Mouse (Mus musculus) adrenal gland, adult 18-20 months (tissue): ENCODE results near the gene Vmn2r83. TPM values are rescaled to one million over a fixed set of nuclear protein-coding genes. Genes with fewer than 3 reads are reported as not detected.
"Not testable (repeated sequence)": the region's sequence is repeated elsewhere in the genome, so short reads cannot be mapped to it uniquely, and the experiment has no call there.

Source experiments
- DNase-seq, 2 experiments: peaks; one replicate each; pipeline ENCODE4 v3.0.0; 2021 to 2022; ENCODE audit warnings: low spot score in 2 of 2
- long read RNA-seq, 2 experiments: library from polyadenylated mRNA; stranded (forward); transcript quantifications; one replicate each; pipeline ENCODE4 v2.0.0; 2021
- total RNA-seq, 2 experiments: library from RNA; stranded (reverse); gene quantifications; 1 replicate in 1 of 2; 2 replicates in 1 of 2; pipeline ENCODE4 v1.2.3; 2021

The Vmn2r83 gene
- total RNA-seq, result not detected
- long read RNA-seq, experiment 1, result 0 reads
- long read RNA-seq, experiment 2, result 0 reads

DNA sequence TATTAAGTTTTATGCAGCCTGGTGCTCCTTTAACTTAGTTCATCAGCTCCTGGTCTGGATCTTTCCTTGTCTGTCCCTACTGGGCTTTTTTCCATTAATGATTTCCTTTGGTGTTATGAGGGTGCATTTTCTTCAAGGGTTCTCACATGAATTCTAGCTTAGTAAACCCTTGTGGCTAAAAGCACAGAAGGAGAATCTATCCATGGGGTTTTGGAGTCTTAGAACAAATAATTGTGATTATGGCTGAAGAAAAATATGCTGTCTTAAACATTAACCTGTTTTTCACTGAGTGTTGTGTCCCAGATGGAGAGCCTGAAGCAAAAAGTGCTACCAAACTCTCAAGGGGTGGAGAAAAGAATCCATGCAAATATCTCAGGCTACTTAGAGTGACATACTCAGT is at the start of gene Vmn2r83:
TSS of gene Vmn2r83 (plus strand) at position 301 of the 400 bp plus-strand sequence.
- no peak for DNase-seq

- DNase-seq, result not testable (repeated sequence)
Observed at GRCm38 (mm10) chr10:79435141-79435820, 33.2 kb upstream of the Vmn2r83 start.

GRCm38 (mm10) chr10:79495886-79496285 is 27.4 kb downstream of the Vmn2r83 start:
- no peak for DNase-seq

- DNase-seq, result no peak
Observed at GRCm38 (mm10) chr10:79496701-79497288, 28.3 kb downstream of the Vmn2r83 start.

DNA sequence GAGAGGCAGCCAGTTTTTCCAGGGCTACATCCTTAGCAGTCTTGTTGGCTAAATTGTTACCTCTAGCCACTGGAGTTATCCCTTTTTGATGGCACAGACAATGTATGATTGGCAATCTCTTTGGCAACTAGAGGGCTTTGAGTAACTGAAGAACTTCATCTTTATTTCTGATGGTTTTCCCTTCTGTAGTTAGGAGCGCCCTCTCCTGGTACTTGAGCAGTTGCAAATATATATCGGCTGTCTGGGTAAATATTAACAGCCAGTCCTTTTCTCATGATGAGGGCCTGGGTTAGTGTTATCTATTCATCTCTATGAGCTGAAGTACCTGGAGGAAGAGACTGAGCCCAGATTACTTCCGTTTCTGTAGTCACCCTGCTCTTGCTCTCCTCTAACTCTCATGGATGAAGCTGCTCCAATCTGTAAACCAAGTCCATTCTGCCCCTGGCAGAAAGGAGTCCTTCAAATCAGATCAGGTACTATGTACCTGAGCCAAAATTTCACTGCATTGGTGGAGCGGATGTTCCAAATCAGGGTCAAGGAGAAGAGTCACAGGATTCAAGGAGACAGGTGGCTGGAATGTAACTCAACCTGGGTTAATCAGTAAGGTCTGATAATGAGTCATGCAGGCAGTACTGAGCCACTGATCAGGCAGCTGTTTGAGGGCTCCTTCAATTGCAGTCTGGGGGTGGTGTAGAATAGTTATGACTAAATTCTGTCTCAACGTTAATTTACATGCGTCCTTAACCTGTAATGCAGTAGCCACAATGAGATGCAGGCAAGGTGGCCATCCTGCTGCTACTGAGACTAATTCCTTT is 34.5 kb downstream of the Vmn2r83 start:
- DNase-seq, result no peak

GRCm38 (mm10) chr10:79506709-79507108 is 38.2 kb downstream of the Vmn2r83 start:
- DNase-seq, result no peak

GRCm38 (mm10) chr10:79524433-79524832 is 55.9 kb downstream of the Vmn2r83 start:
- no peak for DNase-seq

DNA sequence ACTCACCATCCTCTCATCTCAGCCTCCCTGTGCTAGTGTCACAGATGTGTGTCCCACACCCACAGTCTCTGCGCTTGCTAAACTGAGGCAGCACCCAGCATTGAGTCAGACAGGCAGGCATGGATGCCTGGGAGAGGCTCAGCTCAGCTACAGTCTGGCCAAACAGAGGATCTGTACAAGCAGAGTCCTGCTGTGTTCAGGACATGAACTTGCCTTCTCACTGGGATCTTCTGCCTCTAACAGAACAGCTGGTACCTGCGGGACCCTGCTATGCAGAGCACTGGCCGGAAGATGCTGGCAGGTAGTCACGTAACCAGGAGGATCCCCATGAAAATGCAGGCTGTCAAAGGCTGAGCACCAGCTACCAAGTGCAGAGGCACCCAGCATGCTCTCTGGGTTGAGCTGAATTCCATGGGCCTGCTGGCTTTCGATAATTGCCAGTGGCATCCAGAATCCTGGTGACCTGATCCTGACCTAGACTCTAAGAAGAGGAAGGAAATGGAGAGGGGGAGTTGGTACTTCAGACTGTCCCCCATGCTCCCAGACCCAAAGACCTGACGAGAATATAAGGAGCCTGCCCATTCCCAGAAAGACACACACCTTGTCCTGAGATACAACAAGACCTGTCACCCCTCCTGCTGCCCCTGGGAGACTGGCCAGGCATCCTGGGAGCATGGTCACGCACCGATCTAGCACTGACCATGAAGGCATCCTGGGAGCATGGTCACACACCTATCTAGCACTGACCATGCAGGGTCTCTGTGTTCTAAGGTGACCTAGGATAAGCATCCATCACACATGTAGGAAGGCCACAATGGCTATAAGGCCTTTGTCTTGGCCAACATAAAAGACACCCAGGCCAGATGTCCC is 57.2 kb downstream of the Vmn2r83 start:
- no peak for DNase-seq

DNA sequence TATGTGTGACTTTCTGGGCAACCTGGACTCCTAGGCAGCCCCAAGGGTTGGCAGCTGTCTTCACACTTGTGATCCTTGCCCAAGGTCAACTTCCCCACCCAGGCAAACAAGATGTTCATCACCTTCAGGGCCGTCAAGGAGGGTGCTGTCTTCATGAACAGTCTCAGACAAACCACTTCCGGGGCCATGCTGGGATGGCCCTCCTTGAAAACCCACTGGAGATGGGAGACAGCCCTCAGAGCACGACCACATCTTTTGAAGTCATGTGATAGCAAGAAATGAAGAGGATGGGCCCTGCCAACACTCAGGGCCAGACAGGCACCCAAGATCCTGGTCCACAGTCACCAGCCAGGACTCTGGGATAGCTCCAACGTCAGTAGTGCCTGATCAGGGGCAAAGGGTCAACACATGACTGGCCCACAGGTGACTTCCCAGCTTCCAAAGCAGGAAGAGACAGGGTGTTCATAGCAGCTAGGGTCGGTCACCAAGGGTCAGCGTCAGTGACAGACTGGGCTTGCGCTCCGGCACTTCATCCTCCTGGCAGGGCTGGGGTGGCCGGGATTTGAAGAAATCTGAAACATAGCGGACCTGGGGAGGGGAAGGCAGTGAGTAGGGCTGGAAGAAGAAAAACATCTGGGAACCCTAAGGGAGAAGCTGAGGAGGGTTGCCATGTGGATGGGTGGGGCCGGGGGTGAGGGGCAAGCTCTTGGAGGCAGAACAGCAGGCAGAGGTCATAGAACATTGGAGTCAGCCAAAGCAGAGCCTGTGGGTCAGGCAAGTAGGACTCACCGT is 58.3 kb downstream of the Vmn2r83 start:
- no peak for DNase-seq

GRCm38 (mm10) chr10:79527453-79527845 is 58.9 kb downstream of the Vmn2r83 start:
- no peak for DNase-seq

GRCm38 (mm10) chr10:79528081-79528480 is 59.5 kb downstream of the Vmn2r83 start:
- DNase-seq, result no peak

DNA sequence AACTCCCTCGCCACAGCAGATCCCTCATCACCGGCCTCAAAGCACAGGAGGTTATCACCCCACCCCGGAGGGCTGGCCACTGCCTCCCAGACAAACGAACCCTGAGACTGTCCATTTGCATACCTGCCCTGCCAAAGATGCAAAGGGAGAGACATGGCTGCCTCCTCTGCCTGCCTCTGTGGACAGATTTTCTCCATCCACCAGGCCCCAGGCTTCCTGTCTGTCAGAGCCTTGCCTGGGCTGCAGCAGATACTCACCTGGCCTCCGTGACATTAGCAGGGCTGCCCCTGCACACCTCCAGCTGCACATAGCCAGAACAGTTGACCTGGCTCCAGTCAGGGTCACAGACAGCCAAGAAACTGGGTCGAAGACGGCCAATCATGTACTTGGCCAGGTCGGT is 61.7 kb downstream of the Vmn2r83 start:
- DNase-seq, result no peak

DNA sequence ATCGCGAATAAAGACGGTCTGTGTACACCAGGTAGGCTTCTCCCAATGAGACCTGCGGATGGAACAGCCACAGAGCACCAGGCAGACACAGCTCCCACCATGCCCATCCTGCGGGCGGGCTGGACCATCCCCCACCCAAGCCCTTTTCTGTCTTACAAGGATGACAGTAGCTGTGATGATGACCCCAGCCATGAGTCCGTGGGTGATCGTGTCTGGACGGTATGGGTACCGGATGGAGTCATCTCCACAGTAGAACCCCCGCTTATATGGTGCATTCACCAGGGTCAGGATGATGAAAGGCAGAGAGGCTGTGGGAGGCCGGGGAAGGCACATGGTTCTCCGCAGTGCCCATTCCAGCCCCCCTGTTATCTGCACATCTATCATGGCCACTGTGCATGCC is 62.2 kb downstream of the Vmn2r83 start:
- DNase-seq, result no peak

GRCm38 (mm10) chr10:79531593-79531992 is 63.1 kb downstream of the Vmn2r83 start:
- DNase-seq, result no peak

DNA sequence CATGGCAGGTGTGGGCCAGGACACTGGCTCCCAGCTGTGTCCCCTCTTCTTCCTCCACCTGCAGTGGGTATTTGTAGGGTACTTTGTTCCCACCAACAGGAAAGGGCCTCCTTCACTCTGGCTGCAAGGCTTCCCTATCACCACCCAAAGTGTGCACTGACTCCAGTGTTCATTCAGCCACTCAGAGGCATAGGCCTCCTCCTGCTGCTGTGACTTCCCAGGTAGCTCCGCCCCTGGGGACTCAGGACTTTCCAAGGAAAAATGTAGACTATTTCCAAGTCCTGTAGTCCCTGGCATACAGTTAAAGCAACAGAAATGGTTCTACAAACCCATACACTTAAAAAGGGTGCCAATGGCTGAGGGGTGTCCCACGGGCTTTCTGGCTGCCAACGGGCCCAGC is 64.1 kb downstream of the Vmn2r83 start:
- peak in 1 of 2 experiments; percentile 1 for DNase-seq

DNA sequence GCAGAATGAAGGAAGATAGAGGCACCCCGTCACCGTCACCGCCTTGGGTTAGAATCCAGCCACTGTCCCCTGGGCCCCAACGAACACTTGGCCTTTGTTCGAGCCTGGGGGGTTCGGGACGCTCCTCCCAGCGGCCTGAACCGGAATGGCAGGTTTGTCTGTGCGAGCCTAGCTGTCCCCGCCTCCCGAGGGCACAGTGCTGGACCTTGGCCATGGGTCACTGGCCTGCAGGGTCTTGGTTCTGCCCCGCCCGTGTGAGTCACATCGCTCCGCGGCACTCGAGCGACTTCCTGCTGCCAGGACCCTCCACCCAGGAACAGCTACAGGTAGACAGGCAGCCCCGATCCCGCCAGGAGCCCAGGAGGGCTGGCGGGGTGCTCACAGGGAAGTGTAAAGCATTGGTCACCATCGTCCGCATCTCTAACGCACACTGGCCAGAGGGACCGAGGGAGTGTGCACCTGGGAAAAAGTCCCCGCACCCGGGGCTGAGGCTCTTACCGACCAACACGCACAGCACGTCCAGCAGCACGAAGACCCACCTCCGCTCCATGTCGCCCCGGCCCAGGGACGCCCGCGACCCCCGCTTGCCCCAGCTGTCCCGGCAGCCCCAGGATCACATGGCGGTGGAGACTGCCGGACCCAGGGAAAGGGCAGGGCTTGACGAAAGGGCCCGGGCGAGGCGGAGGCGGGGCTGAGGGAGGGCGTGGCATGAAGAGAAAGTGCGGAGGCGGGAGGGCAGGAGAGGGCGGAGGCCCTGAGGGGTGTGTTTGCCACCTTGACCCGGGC is 64.8 kb downstream of the Vmn2r83 start, which contains the start of gene Plpp2:
TSS of gene Plpp2 (minus strand) at position 671 of the 786 bp plus-strand sequence.
- peak; percentile 79 to 84 for DNase-seq

DNA sequence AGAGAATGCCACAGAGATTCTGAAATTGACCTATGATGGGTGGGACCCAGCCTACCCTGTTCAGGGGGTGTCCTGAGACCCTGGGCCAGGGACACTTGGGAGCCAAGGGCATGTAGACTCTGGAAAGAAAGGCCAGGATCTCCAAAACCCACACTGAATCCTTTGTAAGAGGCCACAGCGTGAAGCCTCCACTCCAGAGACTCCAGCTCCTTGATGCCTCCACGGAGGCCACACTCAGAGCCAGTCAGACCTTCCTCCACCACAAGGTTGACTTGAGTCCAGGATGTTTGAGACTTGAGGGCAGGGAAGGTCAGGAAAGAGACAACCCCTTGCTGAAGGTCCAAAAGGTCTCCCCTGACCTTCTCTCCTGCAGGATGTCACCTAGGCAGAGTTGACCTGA is 65.9 kb downstream of the Vmn2r83 start:
- no peak for DNase-seq

DNA sequence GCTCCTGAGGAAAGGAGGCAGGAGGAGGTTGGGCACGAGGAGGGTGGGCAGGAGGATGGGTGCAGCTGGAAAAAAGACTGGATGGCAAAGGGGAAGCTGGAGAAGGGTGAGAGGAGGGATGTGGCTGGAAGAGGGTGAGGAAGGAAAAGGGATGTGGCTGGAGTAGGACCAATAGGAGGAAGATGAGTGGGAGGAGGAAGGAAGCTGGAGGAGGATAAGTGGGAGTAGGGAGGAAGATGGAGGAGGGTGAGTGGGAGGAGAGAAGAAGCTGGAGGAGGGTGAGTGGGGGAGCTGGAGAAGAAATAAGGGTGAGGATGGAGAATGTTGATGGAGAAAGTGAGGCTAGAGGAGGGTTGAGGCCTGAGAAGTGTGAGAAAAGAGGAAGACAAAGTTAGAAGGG is 66.9 kb downstream of the Vmn2r83 start:
- no peak for DNase-seq

DNA sequence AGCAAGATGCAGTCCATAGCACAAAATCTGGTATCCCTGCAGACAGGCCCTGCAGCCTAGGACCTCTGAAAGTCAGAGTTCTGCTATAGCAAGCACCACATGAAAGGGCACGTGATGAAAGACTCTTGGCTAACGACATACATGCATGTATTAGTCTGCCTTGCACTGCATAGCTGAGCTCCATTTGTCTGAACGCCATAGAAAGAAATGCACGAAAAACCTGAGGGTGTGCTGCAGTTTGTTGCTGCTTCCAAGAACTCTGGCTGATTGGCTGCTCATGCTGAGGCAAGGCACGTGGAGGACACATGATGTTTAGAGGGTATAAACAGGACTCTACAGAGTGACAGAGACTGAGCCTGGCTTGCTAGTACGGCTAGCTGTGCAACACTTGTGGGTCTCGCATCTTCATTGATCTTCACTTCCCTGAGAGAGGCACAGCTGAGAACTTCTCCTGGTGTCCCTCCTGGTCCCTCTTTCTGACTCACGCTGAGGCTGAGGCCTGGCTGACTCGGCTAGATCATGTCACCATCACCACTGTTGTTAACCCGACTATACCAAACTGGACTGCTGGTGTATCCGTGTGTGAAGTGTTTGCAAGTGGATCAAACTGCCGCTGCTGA is 68.0 kb downstream of the Vmn2r83 start:
- peak in 1 of 2 experiments; percentile 12 for DNase-seq
